Mouse (Mus musculus): Measurements from ENCODE around the gene Ear14. TPM values are rescaled to one million over a fixed set of nuclear protein-coding genes. Genes with fewer than 3 reads are reported as not detected.
"Not testable (repeated sequence)": the region's sequence is repeated elsewhere in the genome, so short reads cannot be mapped to it uniquely, and the experiment has no call there.

Ear14 gene
- not detected for total RNA-seq (2022)

GRCm38 (mm10) chr14:51203115-51203514 lies at the start of gene Ear14:
Gene Ear14 (plus strand): TSS chr14:51203391.
- DNase-seq (ENCODE audit: low spot score in 2 of 2), result peak; percentile 26 to 41

- no peak for DNase-seq (ENCODE audit: low spot score in 2 of 2)
Observed at GRCm38 (mm10) chr14:51156056-51156735, 47.0 kb upstream of the Ear14 start.

DNA sequence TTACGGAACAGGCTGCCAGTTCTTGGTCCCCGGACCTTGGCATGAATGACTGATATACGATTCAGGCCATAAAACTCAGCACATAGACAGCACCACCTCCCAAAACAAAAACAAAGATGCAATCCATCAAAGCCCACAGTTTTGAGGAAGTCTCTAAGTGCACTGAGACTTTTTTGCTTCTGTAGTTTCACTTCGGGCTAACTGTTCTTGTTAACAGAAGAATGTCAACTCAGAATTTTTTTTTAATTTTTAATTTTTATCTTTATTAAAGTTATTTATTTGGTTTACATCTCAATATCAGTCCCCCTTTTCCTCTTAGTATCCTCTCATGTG lies 46.5 kb upstream of the Ear14 start:
- DNase-seq (ENCODE audit: low spot score in 2 of 2), result no peak

DNA sequence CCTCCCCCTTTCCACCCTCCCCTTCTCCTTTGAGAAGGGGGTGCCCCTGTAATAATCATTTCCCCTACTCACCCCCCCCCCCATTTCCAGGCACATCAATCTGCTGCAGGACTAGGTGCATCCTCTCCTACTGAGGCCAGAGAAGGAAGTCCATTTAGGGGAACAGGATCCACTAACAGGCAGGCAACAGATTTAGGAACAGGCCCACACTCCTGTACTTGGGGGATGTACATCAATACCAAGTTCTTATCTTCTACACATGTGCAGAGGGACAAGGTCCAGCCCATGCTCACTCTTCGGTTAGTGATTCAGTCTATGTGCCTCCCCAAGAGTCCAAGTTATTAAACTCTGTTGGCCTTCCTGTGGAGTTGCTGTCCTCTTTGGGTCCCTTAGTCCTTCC lies 46.1 kb upstream of the Ear14 start:
- no peak for DNase-seq (ENCODE audit: low spot score in 2 of 2)

- peak; percentile 52 to 69 for DNase-seq (ENCODE audit: low spot score in 2 of 2)
Observed at GRCm38 (mm10) chr14:51161976-51162375, 41.2 kb upstream of the Ear14 start, which contains the start of gene Rnase2b. Gene Rnase2b (plus strand): TSS chr14:51162260.

DNA sequence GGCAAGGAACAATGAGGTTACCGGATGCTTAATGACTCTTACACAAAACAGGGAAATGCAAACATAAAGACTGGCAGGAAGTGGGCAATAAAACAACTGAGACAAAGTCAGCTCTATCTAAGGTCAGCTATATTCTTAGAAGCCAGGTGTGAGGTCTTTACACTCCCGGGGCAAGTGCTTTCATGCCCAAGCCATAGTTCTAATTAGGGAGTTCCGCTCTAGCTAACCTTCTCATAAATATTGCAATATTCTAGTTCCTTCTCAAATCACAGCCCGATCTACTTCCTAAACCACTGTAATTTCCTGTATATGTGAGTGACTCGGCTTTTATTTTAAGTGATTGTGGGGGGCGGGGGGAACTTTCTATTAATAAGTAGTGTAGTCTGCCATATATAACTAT lies 39.9 kb upstream of the Ear14 start:
- not testable (repeated sequence) for DNase-seq (ENCODE audit: low spot score in 2 of 2)

DNA sequence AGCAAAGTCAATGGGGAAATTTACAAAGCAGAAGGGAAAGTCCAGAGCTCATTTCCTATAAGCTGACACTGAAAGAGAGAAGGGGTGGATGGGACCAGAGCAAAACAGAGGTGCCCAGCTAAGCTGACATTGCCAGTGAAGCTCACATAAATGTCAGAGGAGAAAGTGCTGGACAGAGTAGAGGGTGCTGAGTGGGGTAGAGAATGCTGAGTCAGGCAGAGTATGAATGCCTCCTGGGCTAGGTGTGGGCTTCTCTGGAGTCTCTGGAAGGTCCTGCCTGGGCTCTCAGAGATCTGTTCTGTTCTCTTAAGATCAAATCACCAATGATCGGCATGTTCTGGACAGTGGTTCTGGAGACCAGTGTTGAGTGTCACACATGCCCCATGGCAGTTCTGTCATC lies 37.8 kb upstream of the Ear14 start:
- no peak for DNase-seq (ENCODE audit: low spot score in 2 of 2)

GRCm38 (mm10) chr14:51166068-51166467 lies 37.1 kb upstream of the Ear14 start:
- no peak for DNase-seq (ENCODE audit: low spot score in 2 of 2)

- DNase-seq (ENCODE audit: low spot score in 2 of 2), result peak; percentile 8 to 31
Observed at GRCm38 (mm10) chr14:51172095-51172865, 30.9 kb upstream of the Ear14 start.

DNA sequence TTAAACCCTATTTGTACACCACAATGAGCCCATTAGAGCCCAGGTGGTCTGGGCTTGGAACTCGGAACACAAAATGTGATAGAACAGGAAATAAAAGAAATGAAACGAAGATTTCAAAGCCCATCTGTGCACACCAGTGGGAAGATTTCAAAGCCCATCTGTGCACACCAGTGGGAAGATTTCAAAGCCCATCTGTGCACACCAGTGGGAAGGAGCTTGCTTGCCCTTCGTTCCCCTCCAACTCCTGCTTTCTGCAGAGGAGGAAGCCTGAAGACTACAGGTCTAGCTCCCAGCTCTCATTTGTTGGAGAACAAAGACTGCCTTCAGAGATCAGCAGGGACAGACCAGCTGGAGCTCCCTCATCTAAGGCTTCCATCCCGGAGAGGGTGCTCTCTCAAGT lies 30.2 kb upstream of the Ear14 start:
- DNase-seq (ENCODE audit: low spot score in 2 of 2), result peak; percentile 30 to 48

DNA sequence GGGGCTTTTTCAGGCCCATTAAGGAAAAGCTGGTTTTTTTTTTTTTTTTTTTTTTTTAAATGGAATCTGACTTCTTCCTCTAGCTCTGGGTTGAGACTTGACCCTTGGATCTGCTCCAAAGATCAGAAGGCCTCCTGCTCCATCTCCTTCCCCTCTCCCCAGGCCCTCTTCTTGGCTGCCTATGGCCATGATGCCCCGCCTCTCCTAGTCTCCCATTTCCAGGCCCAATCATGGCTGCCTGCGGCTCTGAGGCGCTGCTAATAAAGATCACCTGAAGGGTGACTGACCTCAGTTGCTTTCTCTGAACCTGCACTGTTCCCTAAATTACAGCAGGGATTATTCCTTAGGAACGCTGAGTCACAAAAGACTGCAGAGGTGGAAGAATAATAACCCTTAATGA lies 29.3 kb upstream of the Ear14 start:
- no peak for DNase-seq (ENCODE audit: low spot score in 2 of 2)

GRCm38 (mm10) chr14:51181051-51181450 lies 22.1 kb upstream of the Ear14 start:
- DNase-seq (ENCODE audit: low spot score in 2 of 2), result not testable (repeated sequence)

DNA sequence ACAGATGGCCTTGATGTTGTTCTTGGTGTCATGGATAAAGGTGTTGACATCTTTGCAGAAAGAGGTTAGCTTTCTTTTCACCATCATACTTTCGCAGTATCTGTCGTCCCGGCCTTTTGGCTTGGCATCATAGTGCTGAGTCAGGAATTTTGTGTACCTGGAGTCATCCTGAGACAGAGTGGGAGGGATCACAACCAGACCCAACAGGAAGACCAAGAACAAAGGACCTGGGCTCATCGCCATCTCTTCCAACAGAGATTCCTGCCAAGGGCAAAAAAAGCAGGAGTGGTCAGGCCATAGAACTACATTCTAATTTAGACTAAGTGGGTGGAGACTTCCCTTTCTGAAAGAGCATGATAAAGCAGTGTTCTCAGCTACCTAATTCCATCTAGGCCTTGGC lies 7.5 kb upstream of the Ear14 start:
- no peak for DNase-seq (ENCODE audit: low spot score in 2 of 2)

DNA sequence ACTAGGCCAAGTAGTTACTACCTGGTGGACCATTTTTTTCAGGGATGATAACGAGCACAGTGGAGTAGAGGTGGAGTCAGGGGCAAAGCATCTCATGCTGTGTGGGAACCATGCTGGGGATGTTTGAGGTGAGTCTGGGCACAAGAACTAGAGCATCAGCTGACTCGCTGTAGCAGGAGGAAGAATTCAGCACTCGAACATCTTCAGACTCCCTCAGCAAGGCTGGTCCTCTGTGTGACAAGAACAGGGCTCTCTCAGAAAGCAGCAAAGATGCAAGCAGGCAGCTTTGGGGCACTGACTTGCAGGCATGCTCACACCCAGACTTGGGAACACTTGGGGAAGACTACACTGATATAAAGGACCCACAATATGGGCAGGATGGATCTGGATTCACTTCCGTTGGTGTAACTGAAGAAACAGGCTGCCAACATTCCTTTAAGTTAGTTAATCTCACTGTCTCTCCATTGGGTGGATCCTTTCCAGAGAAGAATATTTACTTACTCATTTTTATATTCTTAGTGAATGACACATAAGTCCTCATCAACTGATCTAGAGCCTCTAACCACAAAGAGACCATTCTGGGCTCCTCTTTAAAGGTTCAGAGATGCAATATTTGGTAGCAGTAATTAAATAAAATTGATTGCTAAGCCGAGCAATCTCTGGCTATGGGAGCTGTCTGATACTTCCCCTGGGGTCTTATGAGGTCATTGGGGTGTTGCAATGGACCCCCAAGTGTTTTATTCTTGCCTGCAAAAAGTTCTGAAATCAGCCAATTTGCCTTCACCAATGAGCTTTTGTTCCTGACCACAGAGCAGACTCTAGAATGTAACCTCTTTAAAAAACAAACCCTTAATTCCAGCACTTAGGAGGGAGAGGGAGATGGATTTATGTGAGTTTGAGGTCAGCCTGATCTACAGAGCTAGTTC lies 3.8 kb upstream of the Ear14 start, which contains the start of gene Ang2:
Gene Ang2, minus strand, starts transcription at position 51 of the 926 bp plus-strand sequence.
- no peak for DNase-seq (ENCODE audit: low spot score in 2 of 2)

DNA sequence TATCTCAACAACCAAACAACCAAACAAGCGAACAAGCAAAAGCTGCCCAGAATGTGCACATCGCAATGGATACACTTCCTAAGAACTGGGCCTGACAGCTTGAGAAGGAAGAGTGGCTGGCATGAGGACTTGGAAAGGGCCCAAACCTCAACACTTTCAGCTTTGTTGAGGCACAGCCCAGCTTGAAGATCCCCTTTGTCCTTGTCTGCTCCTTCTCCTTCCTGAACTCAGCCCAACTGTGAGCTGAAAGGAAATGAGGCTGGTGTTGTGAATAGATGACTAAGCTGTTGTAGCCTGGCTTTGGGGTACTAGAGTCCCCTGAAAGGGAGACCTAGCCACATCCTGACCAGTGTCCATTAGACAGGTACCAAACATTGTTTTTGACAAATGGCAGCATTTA lies 3.1 kb upstream of the Ear14 start:
- DNase-seq (ENCODE audit: low spot score in 2 of 2), result peak; percentile 30 to 45

GRCm38 (mm10) chr14:51200466-51200865 lies 2.7 kb upstream of the Ear14 start:
- DNase-seq (ENCODE audit: low spot score in 2 of 2), result no peak

- not testable (repeated sequence) for DNase-seq (ENCODE audit: low spot score in 2 of 2)
Observed at GRCm38 (mm10) chr14:51220075-51220474, 16.9 kb downstream of the Ear14 start.

GRCm38 (mm10) chr14:51229657-51230056 lies 26.5 kb downstream of the Ear14 start:
- not testable (repeated sequence) for DNase-seq (ENCODE audit: low spot score in 2 of 2)

DNA sequence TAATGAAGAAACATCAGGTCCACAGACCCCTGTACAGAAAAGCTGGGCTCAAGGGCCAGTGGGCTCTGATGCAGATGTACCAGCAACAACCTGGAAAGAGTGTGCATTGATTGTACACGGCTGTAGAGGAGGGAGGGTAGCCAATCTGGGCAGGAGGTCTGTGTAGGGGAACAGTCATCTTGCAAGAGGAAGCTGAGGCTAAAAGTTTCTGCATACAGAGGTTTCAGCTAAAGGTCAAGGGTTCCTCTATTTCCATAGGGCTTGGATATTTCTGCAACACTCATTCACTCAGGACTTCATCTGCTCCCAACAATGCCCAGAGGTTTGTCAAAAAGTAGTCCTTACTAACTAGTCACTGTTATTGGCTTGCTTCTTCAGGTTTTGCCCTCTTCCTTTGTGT lies 34.3 kb downstream of the Ear14 start:
- DNase-seq (ENCODE audit: low spot score in 2 of 2), result not testable (repeated sequence)

DNA sequence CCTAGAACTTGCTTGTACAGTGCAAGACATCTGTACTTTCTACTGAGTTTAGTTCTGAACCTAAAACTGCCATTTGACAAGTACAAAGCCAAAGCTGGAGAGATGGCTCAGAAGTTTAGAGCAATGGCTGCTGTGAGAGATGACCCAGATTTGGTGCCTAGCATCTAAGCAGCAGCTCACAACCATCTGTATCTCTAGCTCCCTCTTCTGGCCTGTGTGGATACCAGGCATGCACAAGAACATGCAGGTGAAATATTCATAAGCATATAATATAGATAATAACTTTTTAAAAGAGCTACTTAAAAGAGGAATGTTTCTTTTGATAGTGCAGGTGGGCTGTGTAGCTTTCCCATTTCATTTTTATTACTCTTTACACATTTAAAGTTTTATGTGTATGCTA lies 37.7 kb downstream of the Ear14 start:
- DNase-seq (ENCODE audit: low spot score in 2 of 2), result peak; percentile 14 to 41

DNA sequence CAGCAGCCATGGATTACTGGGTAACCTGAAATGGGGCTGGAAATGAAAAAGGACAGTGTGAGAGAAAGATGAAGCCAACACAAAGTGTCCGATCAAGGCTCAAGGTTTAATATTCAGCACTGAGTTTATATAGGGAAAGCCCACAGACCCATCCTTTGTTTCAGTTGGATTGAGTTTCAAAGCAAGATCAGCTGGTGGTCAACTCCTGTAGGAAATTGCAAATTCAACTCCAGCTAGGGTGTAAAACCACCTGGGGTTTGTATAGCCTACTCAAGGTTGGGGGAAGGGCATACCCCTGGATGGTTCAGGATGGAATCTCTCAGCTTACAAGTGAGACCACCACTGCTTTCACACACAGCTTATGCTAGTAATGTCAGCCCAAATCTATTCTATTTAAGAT lies 44.5 kb downstream of the Ear14 start:
- DNase-seq (ENCODE audit: low spot score in 2 of 2), result no peak

DNA sequence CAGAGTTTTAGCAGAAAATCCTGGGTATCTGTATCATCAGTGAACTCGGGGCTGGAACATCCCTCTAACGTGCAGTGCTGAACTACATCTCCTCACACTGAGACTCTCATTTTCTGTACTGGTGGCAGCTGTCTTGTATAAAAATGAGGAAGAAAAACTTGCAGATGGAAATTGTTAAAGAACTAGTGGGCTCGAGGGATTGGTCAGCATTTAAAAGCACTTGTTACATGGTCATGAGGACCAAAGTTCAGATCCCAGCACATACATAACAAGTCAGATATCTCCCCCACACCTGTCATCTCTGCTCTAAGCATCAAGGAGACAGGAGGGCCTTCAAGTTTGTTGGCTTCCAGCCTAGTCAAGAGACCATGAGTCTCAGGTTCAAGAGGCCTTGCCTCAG lies 47.2 kb downstream of the Ear14 start:
- no peak for DNase-seq (ENCODE audit: low spot score in 2 of 2)

Data from layer of hippocampus, adult 8-10 months (tissue).